Mouse (Mus musculus) megakaryocyte, embryonic 14.5 days (primary cell): ENCODE data around the gene Emc4.

Experiments
- FLI1 ChIP-seq: IDR thresholded peaks from 2 replicates; pipeline ENCODE4 v1.6.1; 2012; ENCODE audit warnings: low read length, inconsistent platforms, mixed read lengths
- GATA1 ChIP-seq: IDR thresholded peaks from 3 replicates; pipeline ENCODE4 v1.6.1; 2012; ENCODE audit warnings: mixed read lengths, low read length, inconsistent platforms, borderline replicate concordance

GRCm38 (mm10) chr2:112348246-112348645 lies 19.6 kb downstream of the Emc4 start:
- TF ChIP-seq GATA1 (no peak), FLI1 (no peak)
